Mouse (Mus musculus): ENCODE measurements around the gene Mettl11b.

DNA sequence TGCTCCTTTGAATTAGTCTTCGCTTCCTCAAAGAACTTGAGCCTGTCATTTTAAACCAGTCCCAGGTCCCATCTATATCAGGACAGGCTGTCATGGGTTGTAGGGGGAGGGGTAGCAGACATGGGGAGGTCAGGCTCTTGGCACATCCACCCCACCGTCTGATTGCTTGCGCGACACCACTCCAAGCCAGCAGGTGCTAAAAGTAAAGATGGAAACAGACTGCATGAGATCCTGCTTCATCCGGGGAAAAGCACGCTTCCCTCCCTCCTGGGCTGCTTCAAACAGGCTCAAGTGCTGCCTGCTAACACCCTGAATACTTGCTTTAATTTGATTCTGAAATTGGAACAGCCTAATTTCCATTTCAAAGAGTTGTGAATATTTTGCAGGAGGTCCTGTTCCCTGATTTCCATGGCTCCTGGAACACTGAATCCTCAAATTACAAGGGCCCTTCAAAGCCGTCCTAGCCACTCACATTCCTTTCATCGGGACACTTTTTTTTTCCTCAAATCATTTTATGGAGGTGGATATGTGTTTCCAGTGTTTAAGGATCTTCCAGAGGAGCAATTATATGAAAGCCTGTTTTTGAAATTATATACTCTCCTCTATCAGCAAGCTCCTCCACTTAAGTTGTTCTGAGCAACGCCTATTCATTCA is at the start of gene Mettl11b:
- no peak for TF ChIP-seq CTCF (IDR thresholded peaks at IDR 0.05)
- TF ChIP-seq POLR2A (IDR thresholded peaks at IDR 0.05; ENCODE audit: insufficient read depth, low read depth, low read length), result no peak
- no peak for TF ChIP-seq EP300 (IDR thresholded peaks at IDR 0.05; ENCODE audit: insufficient read depth, low read depth, low read length)

Data from heart, adult 2 months (tissue).